Mouse (Mus musculus): ENCODE data around the gene Cdc42ep4. TPM values are rescaled to one million over a fixed set of nuclear protein-coding genes. Genes with fewer than 3 reads are reported as not detected.

Cdc42ep4 gene
- polyA plus RNA-seq, 1 experiment from 2014 or later, result 37.6 TPM

DNA sequence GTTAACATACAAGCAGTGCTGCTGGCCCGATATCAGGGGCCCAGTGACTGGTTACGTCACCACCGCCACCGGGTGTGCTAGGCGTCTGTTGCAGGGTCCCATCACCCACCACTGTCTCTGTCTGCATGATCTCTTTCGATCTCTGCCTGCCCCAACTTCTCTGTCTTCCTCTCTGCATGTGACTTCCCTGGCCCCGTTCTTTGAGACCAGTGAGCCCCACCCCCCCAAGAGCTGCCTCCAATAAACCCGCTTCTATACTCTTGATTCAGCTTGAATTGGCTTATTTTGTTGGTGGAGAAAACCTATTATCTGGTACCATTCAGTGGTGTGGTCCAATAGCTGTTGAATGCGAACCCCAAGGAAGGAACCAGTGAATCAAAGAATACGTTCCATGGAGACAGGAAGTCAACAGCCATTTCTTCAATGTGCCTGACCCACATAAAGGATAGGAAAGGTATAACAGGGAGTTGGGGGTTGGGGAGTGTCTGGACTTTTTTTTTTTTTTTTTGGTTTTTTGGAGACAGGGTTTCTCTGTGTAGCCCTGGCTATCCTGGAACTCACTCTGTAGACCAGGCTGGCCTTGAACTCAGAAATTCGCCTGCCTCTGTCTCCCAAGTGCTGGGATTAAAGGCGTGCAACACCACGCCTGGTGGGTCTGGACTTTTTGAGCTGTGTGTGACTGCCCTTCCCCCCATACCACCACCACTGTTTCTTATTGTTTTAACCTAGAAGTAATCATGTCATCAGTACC lies 35.9 kb upstream of the Cdc42ep4 start:
- ChIA-PET POLR2A (no interaction called here), CTCF (no interaction called here)
- DNase-seq (ENCODE audit: low read depth, low spot score) (no peak), ATAC-seq (no peak)
- no peak for TF ChIP-seq CTCF (IDR thresholded peaks at IDR 0.05)
- in situ Hi-C loops (cut with MboI; ENCODE audit: low pct_unique_long_range_greater_than_20kb), result no loop called here
- H3K27me3 ChIP-seq, result no peaks in the 10 kb centered on the region

DNA sequence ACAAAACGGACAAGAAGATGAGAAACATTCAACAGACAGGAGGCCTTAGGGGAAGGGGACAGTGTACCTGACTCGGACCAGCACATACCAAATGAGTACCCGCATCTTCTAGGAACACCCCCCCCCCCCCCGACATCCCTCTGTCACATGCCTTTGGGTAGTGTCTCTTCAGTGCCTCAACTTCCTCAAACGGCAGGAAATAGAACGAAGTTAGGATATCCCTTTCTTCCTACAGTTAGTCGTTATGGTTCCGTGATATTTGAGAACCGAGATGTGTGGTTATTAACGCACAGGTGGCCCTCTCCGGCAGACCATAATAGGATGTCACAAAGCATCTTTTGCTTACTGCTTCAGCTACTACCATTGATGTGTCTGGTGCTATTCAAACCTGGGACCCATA lies 35.3 kb upstream of the Cdc42ep4 start:
- no peak for ATAC-seq
- ChIA-PET POLR2A (no interaction called here), CTCF (no interaction called here)
- DNase-seq (ENCODE audit: low read depth, low spot score), result no peak
- no peak for TF ChIP-seq CTCF (IDR thresholded peaks at IDR 0.05)
- in situ Hi-C loops (cut with MboI; ENCODE audit: low pct_unique_long_range_greater_than_20kb), result no loop called here
- H3K27me3 ChIP-seq, result no peaks in the 10 kb centered on the region

DNA sequence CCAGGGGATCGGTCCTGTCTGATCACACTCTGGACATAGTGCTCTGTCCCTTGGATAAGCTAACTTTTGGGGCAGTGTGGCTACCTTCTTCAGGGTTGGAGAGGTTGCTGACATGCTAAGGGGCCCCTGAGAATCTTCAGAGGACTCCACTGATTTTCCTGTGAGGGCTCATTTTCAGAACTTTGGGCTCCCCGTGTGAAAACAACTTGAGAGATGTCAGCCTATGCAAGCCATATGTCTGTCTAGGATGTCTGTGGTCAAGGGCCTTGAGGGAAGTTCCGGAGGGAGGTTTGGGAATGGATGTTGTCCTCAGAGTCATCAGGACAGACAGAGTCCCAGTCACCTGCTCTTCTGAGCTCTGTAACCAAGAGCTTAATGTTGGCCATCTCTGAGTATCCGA lies 34.7 kb upstream of the Cdc42ep4 start:
- ChIA-PET CTCF (no interaction called here), POLR2A (no interaction called here)
- ATAC-seq, result no peak
- in situ Hi-C loops (cut with MboI; ENCODE audit: low pct_unique_long_range_greater_than_20kb), result no loop called here
- no peaks in the 10 kb centered on the region for H3K27me3 ChIP-seq
- DNase-seq (ENCODE audit: low read depth, low spot score), result no peak
- no peak for TF ChIP-seq CTCF (IDR thresholded peaks at IDR 0.05)

DNA sequence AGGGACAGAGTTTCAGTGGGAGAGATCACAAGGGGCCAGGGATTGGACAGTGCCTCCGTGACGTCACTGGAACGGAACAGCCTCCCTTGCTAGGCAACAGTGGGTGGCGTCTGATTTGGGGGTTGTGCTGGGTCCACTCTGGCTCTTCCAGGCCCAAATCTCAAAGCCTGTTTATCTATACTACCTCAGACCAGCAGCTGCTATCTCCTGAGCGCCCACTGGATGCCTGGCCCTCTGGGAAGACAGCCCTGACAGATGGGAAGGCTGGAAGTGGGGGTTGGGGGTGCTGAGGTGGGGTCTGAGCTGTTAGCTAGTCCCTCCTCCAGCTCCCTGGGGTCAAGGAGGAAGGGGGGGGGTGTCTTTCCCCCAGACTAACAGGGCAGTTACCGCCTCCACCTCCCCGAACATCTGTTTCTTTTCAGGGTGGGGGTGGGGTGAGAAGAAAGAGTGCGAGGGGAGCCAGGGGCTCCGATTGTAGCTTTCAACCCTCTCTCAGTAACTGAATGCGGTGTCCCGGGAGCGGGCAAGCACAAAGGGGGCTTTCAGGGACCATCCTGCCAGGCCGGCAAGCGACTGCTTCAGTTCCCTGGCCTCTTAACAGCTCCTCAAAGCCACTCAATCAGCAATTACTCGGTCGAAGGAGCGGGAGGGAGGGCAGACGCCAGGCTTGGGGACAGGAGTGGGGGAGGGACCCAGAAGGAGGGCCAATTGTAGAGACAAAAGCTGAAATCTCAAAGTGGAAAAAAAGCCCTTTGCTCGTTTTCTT lies 33.9 kb upstream of the Cdc42ep4 start:
- in situ Hi-C loops (cut with MboI; ENCODE audit: low pct_unique_long_range_greater_than_20kb), result no loop called here
- H3K27me3 ChIP-seq, result no peaks in the 10 kb centered on the region
- POLR2A ChIA-PET, result no interaction called here
- TF ChIP-seq CTCF (IDR thresholded peaks at IDR 0.05), result no peak
- DNase-seq (ENCODE audit: low read depth, low spot score) (no peak), ATAC-seq (no peak)
- CTCF ChIA-PET, result no interaction called here

DNA sequence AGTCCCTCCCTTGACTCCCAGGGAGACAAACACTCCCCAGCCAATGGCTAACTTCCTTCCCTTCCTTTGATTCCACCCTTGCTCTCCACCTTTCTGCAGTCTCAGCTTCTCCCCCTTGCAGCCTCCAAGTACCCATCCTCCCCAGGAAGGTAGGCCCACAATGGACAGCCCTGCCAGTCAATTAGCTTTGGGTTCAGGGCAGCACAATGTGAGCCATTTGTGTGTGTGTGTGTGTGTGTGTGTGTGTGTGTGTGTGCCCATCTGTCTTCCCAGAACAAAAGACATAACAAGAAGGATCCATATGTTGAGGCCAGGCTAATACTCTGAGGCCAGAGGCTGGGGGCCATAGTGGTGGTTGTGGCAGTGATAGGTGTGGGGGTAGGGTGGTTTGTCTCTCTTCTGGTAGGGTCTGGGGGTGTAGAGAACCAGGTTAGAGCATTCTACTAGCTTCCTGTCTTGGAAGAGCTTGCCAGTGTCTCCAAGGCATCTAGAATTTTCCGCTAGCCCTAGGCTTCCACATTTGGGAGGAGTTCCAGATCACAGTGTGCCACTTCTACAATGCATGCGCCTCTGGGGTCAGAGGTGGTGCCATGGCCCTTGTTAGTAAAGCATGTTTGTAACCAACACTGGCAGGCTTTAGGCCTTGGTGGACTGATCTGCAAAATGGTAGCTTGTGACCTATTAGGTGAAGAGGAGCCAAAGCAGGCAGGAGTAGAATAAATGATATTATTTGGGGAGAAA lies 33.1 kb upstream of the Cdc42ep4 start:
- DNase-seq (ENCODE audit: low read depth, low spot score) (no peak), ATAC-seq (no peak)
- TF ChIP-seq CTCF (IDR thresholded peaks at IDR 0.05), result no peak
- no peaks in the 10 kb centered on the region for H3K27me3 ChIP-seq
- in situ Hi-C loops (cut with MboI; ENCODE audit: low pct_unique_long_range_greater_than_20kb), result no loop called here
- POLR2A ChIA-PET, result no interaction called here
- CTCF ChIA-PET, result interaction anchor here (1.1 kb wide), 1 partner anchor 35 kb away, joined by 3 read pairs; no protein-coding TSS in a partner anchor

DNA sequence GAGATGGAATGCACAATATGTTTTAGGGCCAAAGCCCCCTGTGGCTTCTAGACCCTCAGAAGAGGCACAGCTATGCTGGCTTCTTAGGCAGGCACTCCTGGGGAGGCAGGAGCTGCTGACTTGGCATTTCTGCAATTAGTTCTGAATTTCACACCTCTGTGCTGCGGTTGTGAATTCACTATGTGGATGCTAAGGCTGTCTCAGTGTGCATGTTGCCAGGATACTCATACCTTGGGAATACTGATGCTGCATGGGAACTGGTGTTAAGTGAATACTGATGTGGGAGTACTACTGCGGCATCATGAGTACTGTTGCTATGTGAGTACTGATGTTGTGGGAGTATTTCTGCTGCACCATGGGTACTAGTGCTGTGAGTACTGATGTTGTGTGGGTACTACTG lies 30.8 kb upstream of the Cdc42ep4 start:
- no peak for ATAC-seq
- CTCF ChIA-PET, result no interaction called here
- no peak for TF ChIP-seq CTCF (IDR thresholded peaks at IDR 0.05)
- DNase-seq (ENCODE audit: low read depth, low spot score), result no peak
- POLR2A ChIA-PET, result interaction anchor here (0.6 kb wide), 1 partner anchor 22 kb away, joined by 3 read pairs; no protein-coding TSS in a partner anchor
- in situ Hi-C loops (cut with MboI; ENCODE audit: low pct_unique_long_range_greater_than_20kb), result no loop called here
- H3K27me3 ChIP-seq, result no peaks in the 10 kb centered on the region

DNA sequence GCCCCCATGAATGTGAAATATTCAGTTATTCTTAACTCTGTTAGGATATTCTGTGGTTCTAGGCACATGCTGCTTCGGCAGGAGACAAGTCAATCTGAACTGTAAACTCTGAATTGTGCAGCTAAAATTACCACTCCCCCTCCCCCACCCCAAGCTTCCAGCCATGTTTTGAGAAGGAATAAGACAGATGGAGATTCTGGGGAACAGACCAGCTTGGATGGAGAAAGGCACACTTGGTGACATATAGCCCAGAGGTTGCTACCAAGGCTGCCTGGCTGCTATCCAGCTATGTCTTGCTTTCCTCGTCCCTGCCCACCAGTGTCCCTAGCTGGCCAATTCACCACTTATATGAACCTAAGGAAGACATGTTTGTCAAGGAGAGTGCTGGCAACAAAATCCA lies 30.3 kb upstream of the Cdc42ep4 start:
- no peak for ATAC-seq
- DNase-seq (ENCODE audit: low read depth, low spot score), result no peak
- in situ Hi-C loops (cut with MboI; ENCODE audit: low pct_unique_long_range_greater_than_20kb), result no loop called here
- CTCF ChIA-PET, result interaction anchor here (1.1 kb wide), 1 partner anchor 10 kb away, joined by 3 read pairs; no protein-coding TSS in a partner anchor
- TF ChIP-seq CTCF (IDR thresholded peaks at IDR 0.05), result no peak
- no peaks in the 10 kb centered on the region for H3K27me3 ChIP-seq
- POLR2A ChIA-PET, result interaction anchor here (0.6 kb wide), 1 partner anchor 22 kb away, joined by 3 read pairs; no protein-coding TSS in a partner anchor

DNA sequence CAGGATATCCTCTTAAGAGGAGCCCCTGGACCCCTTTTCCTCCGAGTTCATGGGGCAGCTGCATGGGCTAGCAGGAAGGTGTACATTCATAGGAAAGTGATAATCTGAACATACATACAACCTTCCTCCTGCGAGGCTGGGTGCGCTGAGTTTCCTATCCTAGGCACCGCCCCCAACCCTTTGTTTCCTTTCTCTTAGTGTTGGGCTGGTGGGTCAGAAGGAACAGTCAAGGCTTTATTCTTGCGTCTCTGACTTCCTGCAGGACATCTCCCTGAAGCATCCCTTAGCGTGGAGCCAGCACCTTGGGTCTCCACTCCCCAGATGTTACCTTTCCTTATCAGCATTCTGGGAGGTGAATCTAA lies 28.0 kb upstream of the Cdc42ep4 start:
- POLR2A ChIA-PET, result no interaction called here
- no peak for ATAC-seq
- DNase-seq (ENCODE audit: low read depth, low spot score), result no peak
- TF ChIP-seq CTCF (IDR thresholded peaks at IDR 0.05), result no peak
- no peaks in the 10 kb centered on the region for H3K27me3 ChIP-seq
- in situ Hi-C loops (cut with MboI; ENCODE audit: low pct_unique_long_range_greater_than_20kb), result no loop called here
- CTCF ChIA-PET, result no interaction called here

DNA sequence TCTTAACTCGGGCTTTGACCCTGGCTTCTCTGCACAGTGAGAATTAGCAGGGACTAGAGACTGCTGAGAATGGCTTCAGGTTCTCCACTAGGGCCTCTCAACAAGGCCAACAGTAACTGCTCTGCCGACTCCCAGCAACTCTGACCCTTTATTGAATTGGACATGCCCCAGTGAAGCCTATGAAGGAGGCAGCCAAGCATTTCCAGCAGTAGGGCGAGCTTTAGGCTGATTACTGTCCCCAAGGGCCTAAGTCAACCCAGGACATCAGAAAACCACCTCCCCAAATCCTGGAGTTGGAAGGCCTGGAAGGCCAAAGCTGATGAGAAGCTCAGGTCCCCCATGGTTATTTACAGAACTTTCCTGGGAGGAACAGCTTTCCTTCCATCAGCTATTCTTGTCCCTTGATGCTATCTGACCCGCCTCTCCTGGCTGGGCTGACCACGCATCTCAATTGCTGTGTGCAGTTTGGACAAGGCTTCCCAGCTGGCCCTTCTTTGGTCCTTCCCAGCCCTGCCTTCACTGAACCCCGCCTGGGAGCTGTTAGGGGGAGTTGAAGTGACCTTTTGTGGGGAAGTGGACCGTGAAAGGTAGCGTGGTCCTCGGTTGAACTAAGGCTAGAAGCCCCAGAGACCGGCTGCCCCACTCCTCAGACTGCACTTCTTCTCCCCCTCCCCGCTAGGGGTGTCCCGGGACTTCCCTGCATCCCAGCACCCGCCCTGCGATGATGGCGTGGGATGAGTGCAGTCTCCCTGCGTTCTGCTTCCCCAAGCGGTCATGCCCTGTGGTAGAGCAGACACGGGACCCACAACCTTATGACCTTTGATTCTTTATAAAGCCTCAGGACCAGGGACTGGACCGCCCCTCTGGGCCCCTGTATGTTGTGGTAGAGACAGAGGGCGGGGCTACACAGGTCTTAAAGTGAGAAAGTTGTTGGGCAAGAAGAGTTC lies 27.3 kb upstream of the Cdc42ep4 start:
- ChIA-PET CTCF (interaction anchor here (0.8 kb wide), 1 partner anchor 14 kb away, joined by 4 read pairs; no protein-coding TSS in a partner anchor), POLR2A (no interaction called here)
- H3K27me3 ChIP-seq, result no peaks in the 10 kb centered on the region
- TF ChIP-seq CTCF (IDR thresholded peaks at IDR 0.05), result no peak
- ATAC-seq (no peak), DNase-seq (ENCODE audit: low read depth, low spot score) (no peak)
- in situ Hi-C loops (cut with MboI; ENCODE audit: low pct_unique_long_range_greater_than_20kb), result no loop called here

DNA sequence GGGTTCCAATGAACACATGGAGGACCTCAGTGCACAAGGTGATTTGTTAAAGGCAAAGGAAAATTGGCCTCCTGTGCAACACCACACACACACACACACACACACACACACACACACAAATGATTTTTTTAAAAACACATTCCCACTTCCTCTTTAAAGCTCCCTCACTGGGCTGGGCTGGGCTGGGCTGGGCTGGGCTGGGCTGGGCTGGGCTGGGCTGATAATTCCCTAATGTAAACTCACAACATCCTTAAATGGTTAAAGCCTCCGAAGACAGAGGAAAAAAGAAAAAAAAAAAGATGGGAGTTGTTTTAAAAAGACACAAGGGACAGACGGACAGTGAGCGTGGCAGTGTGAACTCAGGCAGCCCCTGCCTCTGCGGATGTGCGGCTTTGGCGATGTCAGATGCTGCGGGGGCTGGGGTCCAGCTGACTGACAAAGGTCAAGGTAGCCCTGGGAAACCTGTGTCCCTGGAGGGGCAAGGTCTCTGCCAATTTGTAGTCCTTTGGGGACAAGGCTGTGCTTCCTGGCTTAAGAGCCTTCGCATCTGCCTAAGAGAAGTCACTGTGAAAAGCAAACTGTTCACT lies 26.3 kb upstream of the Cdc42ep4 start:
- ATAC-seq, result no peak
- no peak for TF ChIP-seq CTCF (IDR thresholded peaks at IDR 0.05)
- H3K27me3 ChIP-seq, result no peaks in the 10 kb centered on the region
- ChIA-PET CTCF (interaction anchor here (0.8 to 1.2 kb wide), 2 partner anchors 13 to 33 kb away, joined by 4 read pairs; no protein-coding TSS in a partner anchor), POLR2A (no interaction called here)
- DNase-seq (ENCODE audit: low read depth, low spot score), result no peak
- in situ Hi-C loops (cut with MboI; ENCODE audit: low pct_unique_long_range_greater_than_20kb), result no loop called here
